Mouse (Mus musculus): Measurements from ENCODE around the gene Cnnm4.

The Cnnm4 gene

GRCm38 (mm10) chr1:36541844-36542243 is 70.4 kb downstream of the Cnnm4 start:
- no peak for DNase-seq (ENCODE audit: low read depth, low spot score)

- DNase-seq (ENCODE audit: low read depth, low spot score), result no peak
These were observed 71.5 kb downstream of the Cnnm4 start for GRCm38 (mm10) chr1:36542925-36543324.

- DNase-seq (ENCODE audit: low read depth, low spot score), result peak; percentile 50
These were observed 74.0 kb downstream of the Cnnm4 start for GRCm38 (mm10) chr1:36545382-36545781.

- DNase-seq (ENCODE audit: low read depth, low spot score), result peak; percentile 83
These were observed 74.6 kb downstream of the Cnnm4 start for GRCm38 (mm10) chr1:36545845-36546600.

DNA sequence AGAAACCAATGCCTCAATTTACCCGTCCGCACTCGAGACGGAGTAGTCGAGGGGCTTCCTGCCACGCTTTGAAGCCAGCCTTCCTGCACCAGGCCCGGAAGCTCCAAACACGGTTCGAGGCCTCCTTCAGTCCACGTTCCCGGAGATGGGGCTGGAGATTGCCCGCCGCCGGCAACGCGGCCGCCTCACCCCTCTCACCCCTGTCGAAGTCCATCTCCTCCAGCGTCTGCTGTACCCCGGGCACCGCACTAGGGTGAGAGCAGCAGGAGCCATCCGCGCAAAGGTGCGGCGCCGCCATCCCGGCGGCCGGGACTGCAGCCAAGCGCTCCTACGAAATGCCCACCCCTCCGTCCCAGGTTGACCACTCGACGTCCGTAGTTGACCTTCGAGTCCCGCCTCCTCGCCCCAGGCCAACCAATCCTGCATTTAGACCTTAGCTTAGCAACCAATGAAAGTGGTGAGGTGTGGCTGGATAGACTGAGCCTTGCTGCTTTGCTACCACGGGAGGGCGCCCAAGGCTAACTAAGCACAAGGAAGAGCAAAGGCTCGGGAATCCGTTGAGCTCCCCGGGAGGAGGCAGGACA is 75.6 kb downstream of the Cnnm4 start, which contains the start of gene Ankrd39:
Gene Ankrd39, minus strand, starts transcription at position 558 of the 584 bp plus-strand sequence.
- DNase-seq (ENCODE audit: low read depth, low spot score), result peak; percentile 100

DNA sequence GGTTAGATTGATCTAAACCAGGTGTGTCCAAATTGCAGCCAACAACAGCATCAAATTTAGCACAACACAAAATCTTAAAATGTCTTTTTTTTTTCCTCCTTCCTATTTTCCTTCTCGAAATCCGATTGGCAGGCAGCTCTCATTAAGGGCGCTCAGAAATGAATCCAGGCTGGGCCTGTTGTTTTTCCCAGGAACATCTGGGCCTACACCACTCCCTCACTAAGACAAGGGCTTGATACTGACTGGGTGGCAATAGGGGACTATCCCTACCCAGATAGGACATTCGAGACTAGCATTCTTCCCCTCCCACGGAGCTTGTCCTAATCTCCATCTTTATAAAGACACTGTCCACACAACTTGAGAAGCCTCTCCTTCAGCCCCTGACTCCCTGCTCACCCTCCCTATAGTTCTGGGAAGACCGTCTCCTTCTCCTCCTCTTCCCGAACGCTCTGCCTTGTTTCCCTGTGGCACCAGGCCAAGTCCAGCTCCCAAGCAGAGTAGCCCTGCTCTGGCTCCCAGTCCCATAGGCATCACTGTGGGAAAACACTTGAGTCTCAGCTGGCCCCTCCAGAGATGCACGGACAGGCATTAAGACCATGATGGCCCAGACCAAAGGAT is 76.7 kb downstream of the Cnnm4 start:
- DNase-seq (ENCODE audit: low read depth, low spot score), result no peak

DNA sequence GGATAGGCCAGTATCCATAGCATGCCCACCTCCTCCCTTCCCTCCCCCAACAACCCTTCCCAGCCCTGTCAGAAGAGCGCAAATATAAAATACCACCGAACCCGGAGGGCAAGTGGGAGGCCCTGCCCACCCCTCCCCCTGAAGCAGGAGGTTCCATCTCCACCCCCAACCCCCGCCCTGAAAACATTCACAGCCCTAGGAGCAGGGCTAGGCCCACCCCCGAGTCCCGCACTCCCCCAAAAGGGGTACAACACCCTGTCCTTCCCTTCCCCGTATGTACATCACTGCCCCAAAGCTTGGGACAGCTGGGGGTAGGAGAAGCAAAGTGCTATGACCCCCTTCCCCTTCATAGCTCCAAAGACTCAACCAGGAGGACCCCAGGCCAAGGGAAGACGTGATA is 77.4 kb downstream of the Cnnm4 start:
- DNase-seq (ENCODE audit: low read depth, low spot score), result no peak

DNA sequence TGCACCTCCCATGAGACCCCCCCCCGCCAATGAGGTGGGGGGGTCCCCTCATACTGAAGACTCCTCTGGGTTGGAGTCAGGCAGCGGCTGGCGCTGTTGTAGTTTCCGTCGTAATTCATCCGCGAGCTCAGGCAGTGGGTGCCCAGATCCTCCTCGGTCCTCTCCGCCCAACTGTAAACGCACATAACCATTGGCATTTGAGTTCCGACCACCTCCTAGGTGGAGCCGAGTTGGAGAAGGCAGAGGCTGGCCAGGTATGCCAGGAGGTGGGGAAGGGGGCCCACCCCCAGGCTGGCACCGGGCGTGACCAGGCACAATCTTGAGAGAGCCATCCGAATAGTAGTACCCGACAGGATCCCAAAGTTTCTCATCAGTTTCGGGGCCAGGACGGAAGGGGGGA is 78.1 kb downstream of the Cnnm4 start:
- DNase-seq (ENCODE audit: low read depth, low spot score), result no peak

DNA sequence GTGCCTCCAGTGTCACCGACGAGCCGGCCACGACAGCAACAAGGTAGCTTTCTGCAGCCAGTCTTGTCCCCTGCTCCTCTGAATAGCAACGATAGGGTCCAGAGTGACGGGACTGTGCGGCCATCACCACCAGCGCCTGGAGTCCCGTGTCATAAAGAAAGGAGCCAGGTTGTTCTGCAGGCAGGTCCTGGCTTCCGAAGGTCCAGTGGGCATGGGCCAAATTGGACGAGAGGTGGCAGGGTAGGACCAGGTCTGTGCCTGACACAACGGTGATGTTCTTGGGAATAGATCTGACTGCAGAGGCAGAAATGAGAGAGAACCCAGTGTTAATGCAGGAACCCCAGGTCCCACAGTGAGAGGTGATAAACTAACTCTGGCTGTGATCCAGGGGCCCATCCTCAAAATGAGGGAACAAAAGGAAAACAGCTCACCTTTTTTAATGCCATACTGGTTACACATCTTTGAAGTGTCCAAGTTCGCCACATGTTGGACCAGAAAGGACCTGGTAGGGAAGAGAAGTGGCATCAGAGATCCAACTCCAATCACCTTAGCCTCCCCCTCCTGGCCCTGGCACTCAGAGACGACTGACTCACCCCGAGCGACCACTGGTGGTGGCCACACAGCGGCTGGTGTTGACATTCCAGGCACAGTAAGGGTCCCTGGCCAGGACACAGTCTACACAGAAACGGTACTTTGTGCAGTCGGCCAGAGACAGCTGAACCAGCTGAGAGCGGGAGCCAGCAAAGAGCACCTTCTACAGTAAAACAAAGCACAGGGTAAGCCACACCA is 78.8 kb downstream of the Cnnm4 start:
- no peak for DNase-seq (ENCODE audit: low read depth, low spot score)

- DNase-seq (ENCODE audit: low read depth, low spot score), result no peak
These were observed 80.5 kb downstream of the Cnnm4 start for GRCm38 (mm10) chr1:36551904-36552303.

- no peak for DNase-seq (ENCODE audit: low read depth, low spot score)
These were observed 81.1 kb downstream of the Cnnm4 start for GRCm38 (mm10) chr1:36552506-36552905.

DNA sequence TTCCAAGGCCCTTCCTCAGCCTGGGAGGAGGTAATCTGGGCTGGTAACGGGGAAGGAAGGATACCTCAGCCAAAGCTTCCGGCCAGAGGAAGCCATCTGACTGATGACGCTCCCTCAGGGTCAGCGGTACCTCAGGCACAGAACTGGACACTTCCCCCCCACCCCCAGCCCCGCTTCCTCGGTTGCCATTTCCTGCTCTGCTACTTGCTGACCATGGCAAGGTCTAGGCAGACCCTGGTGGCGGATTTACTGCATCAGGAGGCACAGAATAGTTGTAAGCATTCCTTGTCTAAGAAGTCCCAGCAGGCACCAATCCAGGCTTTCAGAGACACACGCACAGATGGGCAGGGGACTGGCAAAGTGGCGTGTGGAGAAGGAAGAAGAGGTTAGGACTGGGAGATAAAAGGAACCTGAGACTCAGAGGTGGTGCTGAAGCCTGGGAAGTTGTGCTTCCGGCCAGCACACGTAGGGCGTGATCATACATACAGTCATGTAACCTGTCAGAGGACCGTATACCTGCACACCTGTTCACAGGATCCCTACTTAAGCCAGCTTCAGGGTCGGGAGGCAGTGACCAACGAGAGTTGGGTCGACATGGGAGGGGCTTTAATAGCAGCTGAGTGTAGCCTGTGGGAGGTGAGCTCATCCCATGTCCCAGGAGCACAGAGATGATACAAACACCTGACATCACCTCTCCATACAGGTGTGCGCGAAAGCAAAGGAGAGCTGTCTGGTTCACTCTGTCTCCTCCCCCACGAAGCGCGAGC is 83.4 kb downstream of the Cnnm4 start:
- DNase-seq (ENCODE audit: low read depth, low spot score), result no peak

DNA sequence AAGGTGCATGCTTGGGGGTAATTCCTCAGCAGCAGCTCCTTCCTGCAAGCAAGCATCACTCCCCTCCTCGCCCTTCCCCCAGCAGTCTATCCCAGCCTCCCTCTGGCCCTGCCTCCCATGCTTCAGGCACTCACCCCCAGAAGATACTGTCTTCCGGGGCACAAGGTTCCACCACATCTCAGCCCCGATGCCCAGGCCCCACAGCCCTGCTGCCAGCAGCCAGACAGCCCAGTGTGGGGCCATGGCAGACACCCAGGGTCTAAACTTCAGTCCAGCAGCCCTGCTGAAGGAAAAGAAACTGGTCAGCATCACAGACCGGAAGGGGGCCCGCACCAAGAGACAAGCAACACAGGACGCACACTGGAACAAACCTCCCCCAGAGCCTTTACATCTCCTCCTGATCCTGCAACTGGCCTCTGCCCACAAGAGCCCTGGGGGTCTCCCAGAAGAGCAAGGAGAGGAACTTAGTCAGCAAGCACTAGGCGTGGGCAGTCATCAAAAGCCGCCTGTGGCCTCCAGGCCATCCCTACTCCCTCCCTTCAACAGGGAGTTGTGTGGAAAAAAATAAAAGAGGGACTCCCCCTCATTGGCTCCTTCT is 84.5 kb downstream of the Cnnm4 start:
- DNase-seq (ENCODE audit: low read depth, low spot score), result no peak

- peak; percentile 94 for DNase-seq (ENCODE audit: low read depth, low spot score)
These were observed 85.4 kb downstream of the Cnnm4 start for GRCm38 (mm10) chr1:36556553-36557456.

DNA sequence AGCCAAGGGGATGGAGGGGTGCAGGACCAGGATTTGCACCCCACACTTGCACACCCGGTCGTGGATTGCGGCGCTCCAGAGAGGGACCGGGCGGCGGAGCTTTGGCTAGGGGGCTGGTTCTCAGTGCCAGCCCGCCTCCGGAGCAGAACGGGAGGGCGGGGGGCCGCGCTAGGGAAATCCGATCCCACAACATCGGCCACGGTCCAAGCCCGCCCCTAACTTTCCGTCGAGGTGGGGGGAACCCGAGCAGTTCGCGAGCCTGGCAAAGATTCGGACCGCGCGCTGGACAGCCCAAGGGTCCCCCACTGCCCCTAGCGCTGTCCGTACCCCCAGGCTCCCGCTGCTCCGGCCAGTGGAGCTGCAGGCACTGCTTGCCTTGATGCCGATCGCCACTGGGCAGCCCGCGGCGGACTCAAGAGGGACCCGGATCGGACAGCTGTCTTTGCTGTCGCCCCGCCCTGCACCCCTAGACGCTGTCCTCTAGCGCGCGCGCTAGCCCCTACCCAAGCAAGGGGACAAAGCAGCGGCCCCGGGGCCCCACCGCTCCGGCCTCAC is 86.1 kb downstream of the Cnnm4 start:
- DNase-seq (ENCODE audit: low read depth, low spot score), result no peak
